8 mouse cellular contexts compared by ENCODE assay signal in the genomic region with DNA sequence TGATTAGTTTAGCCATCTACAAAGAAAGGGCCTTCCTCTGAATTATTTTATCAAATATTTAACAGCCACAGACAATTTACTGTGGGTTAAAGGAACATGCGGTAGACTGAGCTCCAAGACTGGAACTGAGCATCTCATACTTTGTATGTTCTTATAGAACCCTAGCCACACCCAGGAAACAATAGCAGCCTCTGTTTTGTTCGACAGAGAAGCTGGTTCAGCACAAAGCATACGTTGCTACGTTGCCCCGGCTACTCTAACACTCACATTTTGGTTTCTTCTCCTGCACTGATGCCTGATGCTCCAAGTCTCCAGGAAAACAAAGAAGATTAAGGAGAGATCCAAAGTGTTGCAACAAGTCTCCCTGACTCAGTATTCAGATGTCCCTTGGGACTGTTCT.
"Had no signal": no experiment of that assay in that cellular context is flagged by ENCODE, and none has a peak within 500 bp of the region (broad histone marks: within the 10 kb centered on the region; RNA-seq: fewer than 3 reads in every experiment).

No protein-coding gene starts in this region.

- DNase-seq: kidney, adult 11 months; kidney, adult 8-10 months; kidney, postnatal 10 days; kidney, postnatal 36 days; liver; lung, embryonic 14.5 days; lung, postnatal 36 days; midbrain, embryonic 14.5 days had no signal
